Mouse (Mus musculus) gastrocnemius, adult 18-20 months (tissue): ENCODE measurements at regions not wholly inside any gene's neighbourhood (a gene's known extent, or its start where the extent isn't known, plus 50 kb on each side); places are given as distances from the start of the nearest gene placed in this dataset.

Source experiments
- DNase-seq: peaks from one replicate; pipeline ENCODE4 v3.0.0; 2021; ENCODE audit warnings: low spot score

DNA sequence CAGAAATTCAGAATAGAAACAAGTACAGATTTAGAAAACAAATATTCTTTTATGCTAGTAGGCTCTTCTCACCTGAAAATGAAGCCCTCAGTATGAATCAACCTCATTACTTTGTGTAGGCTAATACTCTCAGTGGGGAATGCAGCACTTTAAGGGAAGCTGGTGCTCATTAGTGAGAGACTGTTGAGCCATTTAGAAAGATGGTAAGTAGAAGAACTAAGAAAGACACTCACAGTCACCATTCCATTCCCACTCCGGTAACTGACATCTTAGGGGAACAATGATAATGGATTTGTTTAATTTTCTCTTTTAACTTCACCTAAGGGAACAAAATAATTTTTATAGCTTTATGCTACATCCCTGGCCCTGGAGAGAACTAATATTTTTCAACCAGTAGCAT is 648.0 kb upstream of the Nova1 start:
- DNase-seq = no peak

DNA sequence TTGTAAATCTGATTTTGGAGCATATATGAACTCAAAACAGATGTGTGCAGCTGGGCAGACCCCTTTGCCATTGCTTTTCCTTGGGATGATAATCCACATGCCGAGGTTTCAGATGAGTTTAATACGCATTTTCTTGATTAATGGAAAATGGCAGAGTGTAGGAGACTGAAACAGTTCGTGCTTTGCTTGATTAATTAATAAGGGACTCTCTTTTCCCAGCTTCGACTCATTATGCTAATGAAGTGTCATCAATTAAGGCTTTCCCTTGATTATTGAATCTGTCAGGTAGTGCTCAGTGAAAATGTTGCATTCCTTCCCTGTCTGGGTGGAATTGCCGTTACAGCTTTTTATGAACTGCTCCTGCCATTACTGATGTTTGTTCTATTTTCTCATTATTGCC is 647.2 kb upstream of the Nova1 start:
- DNase-seq = no peak

DNA sequence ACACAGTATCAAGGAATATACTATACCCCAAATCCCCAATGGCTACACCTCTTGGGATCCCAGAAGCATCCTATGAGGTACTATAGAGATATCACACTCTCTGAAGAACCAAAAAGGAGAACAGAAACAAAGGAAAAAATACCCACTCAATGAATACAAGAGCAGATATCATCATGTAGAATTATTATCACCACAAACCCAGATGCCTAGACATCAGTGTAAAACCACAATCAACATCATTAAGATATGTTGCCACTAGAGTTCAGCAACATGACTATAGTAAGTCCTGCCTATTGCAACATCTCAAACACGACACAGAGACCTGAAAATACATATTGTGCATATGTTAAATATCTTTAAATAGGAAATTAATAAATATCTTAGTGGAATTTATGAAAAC is 612.9 kb upstream of the Nova1 start:
- no peak for DNase-seq

DNA sequence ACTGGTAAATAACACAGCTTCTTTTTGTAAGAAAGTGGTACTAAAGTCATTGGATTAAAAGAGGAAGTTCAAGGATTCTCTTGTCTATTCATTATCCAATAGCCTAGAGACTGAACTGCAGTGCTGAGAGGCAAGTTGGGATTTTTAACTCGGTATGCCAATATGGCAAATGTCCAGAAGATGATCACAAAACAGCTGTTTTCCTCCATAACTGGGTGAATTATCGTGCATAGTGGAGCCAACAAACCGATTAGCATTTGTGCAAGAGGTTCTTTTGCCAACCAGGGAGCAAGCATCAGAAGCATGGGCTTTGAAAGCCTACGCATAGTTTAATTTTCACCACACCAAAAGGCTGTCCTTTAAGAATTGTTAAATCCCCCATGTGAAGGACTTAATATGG is 593.5 kb upstream of the Nova1 start:
- no peak for DNase-seq

DNA sequence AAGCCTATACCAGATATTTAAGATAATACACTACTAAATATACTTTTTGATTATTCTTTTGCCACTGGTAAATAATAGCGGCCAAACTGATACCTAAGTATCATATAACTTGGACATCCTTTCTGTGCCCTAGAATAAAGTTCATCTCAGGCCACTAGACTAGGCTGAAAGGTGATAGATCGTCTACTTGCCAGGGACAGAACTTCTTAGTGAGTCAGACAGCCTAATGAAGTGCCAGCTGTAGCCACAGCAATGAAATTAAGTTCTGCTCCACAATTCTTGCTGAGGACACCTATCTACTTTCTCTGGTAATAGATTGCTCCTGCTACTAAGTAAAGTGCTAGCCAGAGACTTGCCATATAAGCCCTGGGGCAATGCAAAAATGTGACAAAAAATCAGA is 587.8 kb upstream of the Nova1 start:
- DNase-seq = peak; percentile 42

DNA sequence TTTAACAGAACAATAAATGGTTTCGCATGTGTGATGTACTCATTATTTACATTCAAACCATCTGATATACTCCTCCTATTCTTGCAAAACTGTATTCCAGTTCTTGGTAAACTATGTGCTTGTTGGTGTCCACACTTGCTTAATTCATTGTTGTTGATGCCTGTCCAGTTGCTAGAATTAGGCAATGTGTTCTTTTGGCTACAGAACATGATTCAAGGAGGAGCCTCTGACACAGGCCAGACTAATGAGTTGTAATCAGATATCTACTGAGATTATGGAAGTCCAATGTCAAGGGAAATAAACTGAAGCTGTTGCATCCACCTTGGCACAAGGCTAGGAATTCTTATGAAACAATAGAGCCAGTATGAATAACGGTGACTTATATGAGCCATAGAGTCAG is 587.4 kb upstream of the Nova1 start:
- peak; percentile 62 for DNase-seq

DNA sequence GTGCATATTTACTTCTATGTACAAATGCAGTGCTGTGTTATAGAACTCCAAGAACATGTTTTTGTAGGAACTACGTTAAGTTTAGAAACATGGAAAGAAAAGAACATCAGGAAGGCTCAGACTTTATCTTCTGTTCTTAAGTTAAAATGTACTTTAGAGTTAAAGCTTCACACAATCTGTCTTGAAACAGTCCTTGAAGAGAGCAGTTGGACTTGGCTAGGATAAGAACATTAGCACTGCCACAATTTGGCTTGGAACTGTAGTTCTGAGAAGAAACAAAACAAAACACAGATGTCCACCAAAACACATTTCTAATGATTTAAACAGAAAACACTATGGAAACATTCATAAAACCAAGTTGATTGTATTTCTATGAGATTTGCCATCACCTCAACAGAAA is 564.5 kb upstream of the Nova1 start:
- DNase-seq = no peak

DNA sequence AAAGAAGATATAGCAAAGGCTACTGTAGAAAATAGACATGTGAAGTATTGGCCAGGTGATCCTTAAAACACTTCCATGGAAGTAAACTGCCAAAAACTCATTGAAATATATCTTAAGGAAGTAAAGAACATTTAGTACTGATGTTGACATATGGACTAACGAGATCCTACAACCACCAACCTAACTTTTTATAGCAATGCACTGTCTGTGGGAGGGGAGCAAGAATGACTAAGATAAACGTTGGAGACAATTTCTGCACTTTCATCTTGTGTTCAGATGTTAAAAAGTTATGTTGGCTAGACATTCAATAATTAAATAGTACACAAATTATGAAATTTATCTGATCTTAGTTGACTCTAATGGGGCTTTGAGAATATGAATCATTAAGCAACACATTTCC is 534.5 kb upstream of the Nova1 start:
- DNase-seq = no peak

DNA sequence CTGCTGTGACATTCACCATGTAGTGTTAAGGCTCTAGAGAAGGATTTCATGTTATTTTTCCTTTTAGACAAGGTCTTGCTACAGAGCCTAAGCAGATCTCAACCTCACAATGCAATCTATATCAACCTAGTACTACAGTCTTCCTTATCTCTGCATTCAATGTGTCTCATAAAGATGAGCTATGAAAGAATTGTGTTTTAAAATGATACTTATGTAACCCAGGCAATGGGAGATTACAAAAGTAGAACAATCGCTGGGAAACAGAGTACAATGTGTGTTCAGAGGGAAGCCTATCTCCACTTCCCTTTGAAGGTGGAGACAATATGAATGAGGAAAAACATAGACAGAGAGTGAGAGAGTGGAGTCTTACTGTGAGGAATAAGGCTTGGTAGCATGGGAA is 532.5 kb upstream of the Nova1 start:
- no peak for DNase-seq

DNA sequence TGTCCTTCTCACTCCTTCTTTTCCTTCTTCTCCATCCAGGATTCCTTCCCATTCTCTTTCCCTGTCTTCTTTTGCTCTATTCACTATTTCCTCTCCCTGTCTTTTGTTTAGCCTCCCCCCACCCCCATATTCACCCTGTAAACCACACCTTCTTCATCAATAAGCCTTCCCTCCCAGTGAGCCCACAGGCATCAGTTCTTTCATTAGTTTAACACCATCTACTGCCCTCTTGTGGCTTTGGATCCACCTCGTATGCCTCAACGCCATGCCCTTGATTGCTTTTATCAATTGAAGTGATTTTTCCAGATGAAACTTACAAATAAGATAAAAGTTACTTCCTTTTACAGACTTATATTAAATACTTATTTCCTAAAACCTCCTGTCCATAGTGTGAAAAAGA is 494.7 kb upstream of the Nova1 start:
- DNase-seq = peak; percentile 9

DNA sequence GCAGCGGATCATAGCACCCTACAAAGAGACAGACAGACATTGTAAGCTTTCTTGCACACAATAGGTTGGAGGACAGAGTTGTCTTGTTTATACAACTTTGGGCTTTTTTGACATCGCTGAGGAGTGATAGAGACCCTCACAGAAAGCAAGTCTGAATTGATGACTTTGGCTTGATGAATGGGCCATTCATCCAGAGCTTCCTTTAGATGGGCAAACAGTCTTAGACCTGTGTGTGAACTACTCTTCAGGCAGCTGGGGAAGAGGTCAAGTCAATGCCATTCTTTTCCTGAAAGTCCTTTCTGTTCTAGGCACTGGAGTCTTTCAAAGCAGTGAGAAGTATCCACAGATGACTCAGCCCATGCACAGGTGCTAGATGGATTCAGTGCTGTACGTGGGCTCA is 457.2 kb upstream of the Nova1 start:
- DNase-seq = no peak

DNA sequence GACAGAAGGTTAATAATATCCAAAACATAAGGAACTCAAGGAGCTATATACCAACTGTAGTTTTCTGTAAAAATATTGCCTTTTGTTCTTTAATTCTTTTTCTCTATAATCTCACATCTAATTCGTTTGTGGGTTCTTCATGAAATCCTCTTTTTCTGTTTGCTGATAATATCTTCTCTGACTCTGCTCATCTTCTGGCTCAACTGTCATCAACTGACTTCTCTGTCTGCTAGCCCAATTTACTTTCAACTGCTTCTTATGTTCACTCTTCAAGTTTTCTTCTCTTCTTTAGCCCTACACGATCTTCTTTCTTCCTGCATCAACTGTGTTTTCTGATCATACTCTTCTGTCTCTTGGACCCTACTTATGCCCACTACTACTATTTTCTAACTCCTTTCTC is 453.6 kb upstream of the Nova1 start:
- DNase-seq = no peak

DNA sequence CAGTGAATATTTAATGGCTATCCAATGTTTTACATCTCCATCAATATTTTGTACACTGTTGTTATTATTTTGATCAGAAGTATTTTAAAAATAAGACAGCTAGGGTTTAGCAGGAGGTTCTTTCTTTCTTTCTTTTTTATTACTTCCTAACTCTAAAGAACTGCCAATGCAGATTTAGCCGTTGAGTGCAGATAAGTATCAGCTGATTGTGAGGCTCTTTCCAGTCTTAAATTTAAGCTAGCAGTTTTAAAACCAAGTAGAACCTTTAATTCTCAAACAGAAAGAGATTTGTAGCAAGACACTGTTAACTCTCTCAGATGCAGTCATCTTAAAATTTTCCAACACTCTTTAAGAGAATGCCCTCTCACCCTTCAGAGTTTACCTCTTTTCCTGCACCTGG is 445.4 kb upstream of the Nova1 start:
- DNase-seq = no peak

DNA sequence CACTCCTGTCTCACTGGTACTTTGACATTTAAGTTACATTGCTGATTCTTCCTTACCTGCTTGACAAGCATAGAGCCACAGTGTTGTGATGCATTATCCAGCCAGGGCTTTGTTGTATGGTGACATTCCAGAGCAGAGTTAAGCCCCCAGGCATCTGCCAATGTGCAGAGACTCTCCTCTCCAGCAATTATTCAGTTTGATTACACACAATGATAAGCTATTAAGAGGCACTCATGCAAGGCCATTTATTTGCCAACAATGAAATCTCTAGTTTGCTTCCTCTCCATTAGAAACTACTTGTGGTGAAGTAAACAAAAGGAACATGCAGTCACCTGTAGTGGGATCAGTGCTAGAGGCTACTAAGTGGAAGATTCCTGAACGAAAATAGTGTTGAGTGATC is 444.7 kb upstream of the Nova1 start:
- no peak for DNase-seq

DNA sequence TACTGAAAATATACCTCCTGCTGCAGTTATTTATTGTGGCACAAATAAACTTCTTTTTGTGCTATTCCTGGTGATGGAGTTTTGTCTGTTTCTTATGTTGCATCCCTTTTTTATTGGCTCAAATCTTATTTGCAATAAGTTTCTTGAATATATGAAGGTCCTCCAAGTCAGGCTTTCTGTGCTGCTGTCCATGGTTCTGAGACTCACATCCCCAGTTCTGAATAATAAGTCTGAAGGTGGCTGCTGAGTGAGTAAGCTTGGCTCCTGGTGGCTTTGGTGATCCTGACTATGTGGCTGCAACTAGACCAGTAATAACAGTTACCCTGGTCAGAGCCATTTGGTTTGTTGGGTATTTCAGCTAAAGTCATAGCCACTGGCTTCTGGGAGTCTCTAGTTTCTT is 433.6 kb upstream of the Nova1 start:
- DNase-seq = no peak

DNA sequence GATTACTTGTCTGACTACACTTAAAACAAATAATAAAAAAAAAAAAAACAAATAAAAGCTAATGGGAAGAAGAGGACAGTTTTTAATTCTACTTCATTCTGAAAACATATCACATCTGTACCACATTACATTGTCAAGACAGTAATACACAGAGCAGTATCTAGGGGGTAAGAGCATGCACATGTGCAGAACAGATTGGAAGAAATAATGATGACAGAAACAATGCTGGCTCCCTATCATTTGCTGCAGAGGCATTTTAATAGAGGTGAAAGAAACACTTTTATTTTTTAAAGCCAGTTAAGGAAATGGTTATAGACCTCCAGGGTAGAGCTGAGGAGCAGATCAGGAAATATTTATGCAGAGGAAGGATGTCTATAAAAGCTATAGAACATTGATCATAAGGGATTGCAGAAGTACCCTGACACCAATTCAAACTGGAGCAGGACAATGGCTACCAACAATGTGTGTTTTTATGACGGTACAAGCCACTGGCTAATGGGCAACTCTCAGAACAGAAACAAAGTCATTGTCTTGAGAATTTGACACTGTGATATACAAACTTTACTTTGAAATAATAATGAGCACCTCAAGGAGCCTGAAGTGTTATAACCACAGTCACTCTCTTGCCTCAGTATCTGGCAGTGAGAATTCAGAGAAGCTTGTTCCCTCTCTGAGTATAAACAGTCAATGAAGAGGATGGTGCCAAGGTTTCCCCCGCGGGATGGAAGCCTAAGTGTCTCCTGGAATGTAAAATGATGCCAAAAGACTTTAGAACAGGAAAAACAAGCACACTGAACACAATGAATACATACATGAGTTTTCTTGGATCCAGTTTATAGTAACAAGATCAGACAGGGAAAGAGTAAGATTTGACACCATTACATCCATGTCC is 425.1 kb upstream of the Nova1 start:
- peak; percentile 36 for DNase-seq

DNA sequence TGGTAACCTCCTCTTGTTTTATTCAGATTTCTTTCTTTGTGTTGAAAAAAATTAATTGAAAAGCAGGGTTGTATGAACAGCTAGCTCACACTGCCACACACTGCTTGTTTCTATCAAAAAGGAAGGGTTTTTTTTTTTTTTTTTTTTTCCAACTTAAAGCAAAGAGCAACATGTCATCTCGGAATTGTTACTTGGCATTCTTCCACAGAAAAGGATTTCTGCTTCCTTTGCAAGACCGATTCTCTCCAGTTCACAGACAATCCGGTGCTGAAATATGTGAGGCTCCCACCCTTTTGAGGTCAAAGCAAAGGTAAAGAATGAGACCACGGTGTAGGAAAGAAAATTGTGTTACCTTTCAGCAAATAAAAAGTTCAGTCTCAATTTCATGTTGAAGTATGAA is 401.3 kb upstream of the Nova1 start:
- no peak for DNase-seq

DNA sequence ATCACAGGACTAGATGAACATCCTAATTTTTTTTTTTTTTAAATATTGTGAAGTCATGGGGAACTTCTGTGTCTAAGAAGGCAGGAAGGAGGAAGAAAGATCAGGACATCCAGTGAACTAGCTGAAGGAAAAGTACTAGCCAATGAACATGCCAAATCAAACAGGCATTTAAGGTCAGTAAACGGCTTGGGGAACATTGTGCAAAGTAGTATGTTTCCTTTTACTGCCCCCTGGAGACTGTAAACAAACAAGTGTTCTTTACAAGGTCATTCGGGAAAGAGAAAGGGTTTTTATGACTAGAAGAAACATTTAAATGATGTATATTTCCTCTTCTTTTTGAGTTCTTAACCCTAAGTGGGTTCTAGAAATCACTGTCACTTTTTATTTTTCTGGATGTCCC is 400.6 kb upstream of the Nova1 start:
- peak; percentile 55 for DNase-seq

DNA sequence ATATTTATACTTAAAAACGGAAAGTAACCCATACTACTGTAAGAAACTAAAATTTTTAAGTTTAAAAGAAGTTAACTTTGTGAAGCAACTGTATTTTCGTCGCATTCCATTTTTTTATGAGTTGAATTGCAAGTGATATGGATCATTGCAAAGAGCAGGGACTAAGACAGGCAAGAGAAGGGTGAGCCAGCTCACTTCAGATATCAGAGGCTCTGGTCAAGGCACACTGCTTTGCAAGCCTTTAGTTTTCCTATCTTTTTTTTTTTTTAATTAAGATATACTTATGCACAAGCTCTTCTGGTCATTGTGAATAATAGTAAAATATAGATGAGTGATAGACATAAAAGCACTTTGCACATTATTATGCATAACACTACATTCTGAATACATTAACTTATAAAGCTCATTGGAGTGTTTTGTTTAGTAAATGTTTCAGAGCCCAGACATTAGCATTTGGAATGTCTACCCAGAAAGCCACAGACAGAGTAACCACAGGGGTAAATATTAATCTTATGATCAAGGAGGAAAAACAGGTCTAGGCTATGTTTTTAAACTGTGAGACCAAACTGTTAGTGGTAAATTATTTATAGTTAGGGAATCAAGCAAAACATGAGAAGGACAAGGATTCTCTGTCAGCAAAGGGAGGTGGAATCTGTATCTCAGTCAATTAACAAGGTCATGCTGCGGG is 392.8 kb upstream of the Nova1 start:
- DNase-seq = no peak

DNA sequence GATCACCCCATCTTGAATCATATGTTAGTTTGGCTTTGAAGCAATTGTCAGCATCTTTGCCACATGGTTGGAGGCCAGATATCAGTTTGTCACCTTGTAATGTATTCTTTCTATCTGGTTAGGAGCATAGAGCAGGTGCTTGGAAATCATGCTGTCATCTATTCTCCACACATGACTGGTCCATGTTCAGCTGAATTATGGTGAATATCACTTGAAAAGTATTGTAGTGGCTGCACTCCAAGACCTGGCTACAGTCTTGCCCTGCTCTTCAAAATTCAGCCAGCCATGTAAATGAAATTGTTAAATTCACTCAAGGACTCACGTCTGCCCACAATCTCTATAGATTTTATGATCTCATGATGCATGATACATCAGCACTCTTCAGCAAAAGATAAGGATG is 384.2 kb upstream of the Nova1 start:
- DNase-seq = no peak

DNA sequence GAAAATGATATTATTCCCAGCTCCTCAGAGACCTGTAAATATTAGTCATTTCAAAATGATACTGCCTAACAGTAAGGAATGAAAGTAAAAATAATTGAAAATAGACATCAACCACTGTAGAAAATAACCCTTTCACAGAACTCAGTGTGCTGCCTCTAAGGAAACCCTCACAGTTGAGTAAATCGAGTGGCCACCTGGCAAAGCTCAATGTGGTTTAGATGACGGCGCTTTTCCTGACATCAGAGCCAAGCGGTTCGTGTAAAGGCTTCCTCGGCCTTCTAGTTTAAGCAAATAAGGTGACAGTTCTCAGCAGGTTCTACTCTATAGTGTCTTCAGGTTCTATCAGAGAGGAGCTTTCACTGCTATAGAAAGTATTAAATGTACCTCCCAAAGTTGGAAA is 379.9 kb upstream of the Nova1 start:
- peak; percentile 6 for DNase-seq

DNA sequence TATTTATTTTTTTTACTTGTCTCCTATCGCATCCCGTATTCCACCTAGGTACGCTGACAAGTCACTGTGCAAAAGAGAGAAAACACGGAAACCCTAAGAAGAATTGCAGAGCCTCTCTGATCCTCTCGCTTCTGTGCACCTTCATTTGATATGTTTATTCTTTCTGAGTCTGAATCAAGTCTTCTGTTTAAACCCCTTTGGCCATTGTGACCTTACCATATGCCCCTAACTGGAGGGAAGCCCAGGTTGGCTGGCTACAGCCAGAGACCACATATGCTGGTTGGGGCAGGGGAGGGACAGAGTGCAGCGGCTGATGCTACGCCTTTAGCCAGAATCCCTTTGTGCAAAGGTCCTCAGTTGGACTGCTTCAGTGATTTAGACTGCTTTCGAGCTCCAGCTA is 346.0 kb upstream of the Nova1 start:
- DNase-seq = no peak

DNA sequence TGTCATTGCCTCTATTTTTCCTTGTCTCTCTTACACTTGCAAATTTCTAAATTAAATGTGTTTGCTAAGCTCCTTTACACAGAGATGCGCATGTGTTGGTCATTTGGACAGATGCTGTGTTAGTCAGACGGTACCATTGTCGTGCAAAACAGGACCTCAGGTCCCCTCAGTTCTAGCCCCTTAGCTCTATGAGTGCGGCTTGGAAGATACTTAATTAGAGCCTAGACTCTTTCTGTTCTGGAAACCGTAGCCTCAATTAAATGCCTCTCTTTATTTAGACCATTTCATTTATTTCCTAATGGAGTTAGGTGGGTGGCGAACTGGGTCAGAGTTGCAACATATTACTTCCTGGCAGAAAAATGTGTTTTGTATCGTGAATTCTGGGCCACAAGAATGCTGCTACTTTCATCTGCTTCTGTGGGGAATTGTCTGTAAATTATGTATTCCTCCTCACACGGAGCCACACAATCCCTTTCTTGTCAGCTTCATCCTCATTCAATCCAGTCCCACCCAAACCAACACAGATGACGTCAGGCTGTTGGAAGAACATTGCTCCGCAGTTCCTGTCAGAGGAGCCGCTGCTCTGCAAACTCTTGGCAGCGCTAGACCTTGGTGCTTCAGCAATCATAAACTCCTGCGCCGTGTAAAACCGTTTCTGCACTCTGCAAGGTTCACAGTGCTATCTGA is 345.4 kb upstream of the Nova1 start:
- DNase-seq = peak; percentile 76
